Mouse (Mus musculus): Measurements from ENCODE around the gene Cwf19l1. TPM values are rescaled to one million over a fixed set of nuclear protein-coding genes. Genes with fewer than 3 reads are reported as not detected.
A peak's percentile ranks its signal among the peaks of the same experiment; 100 is the strongest.

Cwf19l1 gene
- polyA plus RNA-seq, 1 experiment: 16.5 TPM

DNA sequence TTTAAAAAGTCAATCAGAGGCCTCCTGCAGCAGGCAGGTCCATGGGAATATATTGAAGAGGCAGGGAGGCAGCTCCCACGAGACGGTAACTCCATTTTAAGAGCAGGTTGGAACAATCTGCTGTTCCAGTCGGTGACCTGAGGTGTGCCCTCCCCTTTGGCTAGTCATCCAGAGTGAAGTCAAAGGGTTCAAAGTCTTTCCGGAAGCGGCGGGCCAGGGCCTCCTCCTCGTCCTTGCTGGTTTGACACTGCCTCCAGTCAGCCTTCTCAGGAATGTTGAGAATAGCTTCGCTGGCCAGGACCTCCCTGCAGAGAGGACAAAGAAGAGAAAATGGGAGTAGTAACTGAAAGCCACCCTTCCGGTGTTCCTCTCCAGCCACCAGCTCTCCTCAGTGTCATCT lies 25.3 kb downstream of the Cwf19l1 start:
- no peak for TF ChIP-seq FOSL1 (IDR thresholded peaks at IDR 0.05; ENCODE audit: insufficient read depth, low read length, poor library complexity, severe bottlenecking)
- TF ChIP-seq CEBPB (IDR thresholded peaks at IDR 0.05; ENCODE audit: low read depth): no peak
- no peak for TF ChIP-seq MYOD1 (IDR thresholded peaks at IDR 0.05; ENCODE audit: control insufficient read depth, insufficient read length, low read depth)
- no peak for TF ChIP-seq USF1 (IDR thresholded peaks at IDR 0.05; ENCODE audit: low read depth)
- no peak for TF ChIP-seq CTCF (IDR thresholded peaks at IDR 0.05; ENCODE audit: control insufficient read depth, insufficient read depth, insufficient read length)
- no peak for TF ChIP-seq MYOG (IDR thresholded peaks at IDR 0.05; ENCODE audit: control insufficient read depth, extremely low read depth, insufficient read length)
- TF ChIP-seq MAX (IDR thresholded peaks at IDR 0.05): no peak
- Histone ChIP-seq H3K4me3 (ENCODE audit: insufficient read depth, poor library complexity, severe bottlenecking) (no peak overlapping the region), H3ac (ENCODE audit: control insufficient read depth, insufficient read length, low read depth) (no peak overlapping the region), H3K27me3 (ENCODE audit: control insufficient read depth, insufficient read depth, insufficient read length) (no peaks in the 10 kb centered on the region), H3K79me3 (ENCODE audit: low read depth) (peaks cover 16% of the 10 kb centered on the region), H3K79me2 (ENCODE audit: control insufficient read depth, insufficient read depth) (peaks cover 19% of the 10 kb centered on the region), H3K36me3 (ENCODE audit: control insufficient read depth, insufficient read depth) (peaks cover 72% of the 10 kb centered on the region)

- no peak overlapping the region for H3K4me3 ChIP-seq (ENCODE audit: insufficient read depth, poor library complexity, severe bottlenecking)
- no peak for TF ChIP-seq USF1 (IDR thresholded peaks at IDR 0.05; ENCODE audit: low read depth)
- no peak for TF ChIP-seq MYOG (IDR thresholded peaks at IDR 0.05; ENCODE audit: control insufficient read depth, extremely low read depth, insufficient read length)
- no peak for TF ChIP-seq FOSL1 (IDR thresholded peaks at IDR 0.05; ENCODE audit: insufficient read depth, low read length, poor library complexity, severe bottlenecking)
- no peak for TF ChIP-seq MYOD1 (IDR thresholded peaks at IDR 0.05; ENCODE audit: control insufficient read depth, insufficient read length, low read depth)
- no peak for TF ChIP-seq MAX (IDR thresholded peaks at IDR 0.05)
- TF ChIP-seq CTCF (IDR thresholded peaks at IDR 0.05; ENCODE audit: control insufficient read depth, insufficient read depth, insufficient read length): no peak
- no peak for TF ChIP-seq CEBPB (IDR thresholded peaks at IDR 0.05; ENCODE audit: low read depth)
- H3K36me3 ChIP-seq (ENCODE audit: control insufficient read depth, insufficient read depth): peaks cover 58% of the 10 kb centered on the region
Measured at GRCm38 (mm10) chr19:44108996-44109395, 26.7 kb downstream of the Cwf19l1 start.

DNA sequence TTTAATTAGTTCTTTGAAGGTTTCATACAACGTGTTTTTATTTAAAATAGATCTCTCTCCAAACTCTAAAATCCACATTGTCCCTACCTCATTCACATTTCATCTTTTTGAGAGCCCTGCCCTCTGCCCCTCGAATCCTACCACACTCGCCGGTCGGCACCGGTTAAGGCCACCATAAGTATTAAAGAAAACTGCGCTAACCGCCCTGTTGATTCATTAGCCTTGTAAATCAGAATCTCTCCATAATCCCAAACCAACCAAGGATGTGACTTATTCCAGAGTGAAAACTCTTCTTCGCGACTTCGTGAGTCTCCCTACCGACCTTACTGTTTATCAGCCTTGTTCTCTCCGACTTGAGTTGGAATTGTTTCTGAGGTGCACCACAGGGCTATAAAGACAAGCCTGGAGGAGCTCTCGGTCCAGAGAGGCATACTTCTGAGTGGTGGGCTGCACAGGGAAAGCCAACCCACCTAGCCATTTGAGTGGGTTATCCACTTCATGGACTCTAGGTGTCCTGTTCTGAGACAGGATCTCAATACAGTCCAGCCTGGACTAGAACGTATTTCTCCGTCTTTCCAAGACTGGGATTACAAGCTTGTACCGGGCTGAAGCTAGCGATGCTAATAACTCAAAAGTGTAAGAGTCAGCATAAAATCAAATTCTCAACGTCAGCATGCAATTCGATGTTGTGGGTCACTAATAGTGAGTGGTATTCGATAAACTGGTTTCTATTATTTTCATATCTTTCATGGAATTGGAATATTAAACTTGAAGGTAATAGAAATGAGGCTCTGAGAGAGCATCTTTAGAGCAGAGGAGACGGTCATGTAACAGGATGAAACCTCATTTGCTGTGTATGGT lies 27.8 kb downstream of the Cwf19l1 start:
- Histone ChIP-seq H3K4me3 (ENCODE audit: insufficient read depth, poor library complexity, severe bottlenecking) (peak overlapping the region; percentile 97), H3K36me3 (ENCODE audit: control insufficient read depth, insufficient read depth) (peaks cover 49% of the 10 kb centered on the region), H3K79me3 (ENCODE audit: low read depth) (peaks cover 35% of the 10 kb centered on the region), H3ac (ENCODE audit: control insufficient read depth, insufficient read length, low read depth) (peak overlapping the region; percentile 1), H3K27me3 (ENCODE audit: control insufficient read depth, insufficient read depth, insufficient read length) (no peaks in the 10 kb centered on the region), H3K79me2 (ENCODE audit: control insufficient read depth, insufficient read depth) (peaks cover 44% of the 10 kb centered on the region)
- TF ChIP-seq MYOG (IDR thresholded peaks at IDR 0.05; ENCODE audit: control insufficient read depth, extremely low read depth, insufficient read length) (no peak), MAX (IDR thresholded peaks at IDR 0.05) (no peak), MYOD1 (IDR thresholded peaks at IDR 0.05; ENCODE audit: control insufficient read depth, insufficient read length, low read depth) (no peak), FOSL1 (IDR thresholded peaks at IDR 0.05; ENCODE audit: insufficient read depth, low read length, poor library complexity, severe bottlenecking) (no peak), USF1 (IDR thresholded peaks at IDR 0.05; ENCODE audit: low read depth) (no peak), CEBPB (IDR thresholded peaks at IDR 0.05; ENCODE audit: low read depth) (no peak), CTCF (IDR thresholded peaks at IDR 0.05; ENCODE audit: control insufficient read depth, insufficient read depth, insufficient read length) (no peak)

More at GRCm38 (mm10) chr19:44108996-44109395, 26.7 kb downstream of the Cwf19l1 start:
- Histone ChIP-seq H3K27me3 (ENCODE audit: control insufficient read depth, insufficient read depth, insufficient read length) (no peaks in the 10 kb centered on the region), H3ac (ENCODE audit: control insufficient read depth, insufficient read length, low read depth) (no peak overlapping the region), H3K79me3 (ENCODE audit: low read depth) (peaks cover 30% of the 10 kb centered on the region), H3K79me2 (ENCODE audit: control insufficient read depth, insufficient read depth) (peaks cover 33% of the 10 kb centered on the region)

DNA sequence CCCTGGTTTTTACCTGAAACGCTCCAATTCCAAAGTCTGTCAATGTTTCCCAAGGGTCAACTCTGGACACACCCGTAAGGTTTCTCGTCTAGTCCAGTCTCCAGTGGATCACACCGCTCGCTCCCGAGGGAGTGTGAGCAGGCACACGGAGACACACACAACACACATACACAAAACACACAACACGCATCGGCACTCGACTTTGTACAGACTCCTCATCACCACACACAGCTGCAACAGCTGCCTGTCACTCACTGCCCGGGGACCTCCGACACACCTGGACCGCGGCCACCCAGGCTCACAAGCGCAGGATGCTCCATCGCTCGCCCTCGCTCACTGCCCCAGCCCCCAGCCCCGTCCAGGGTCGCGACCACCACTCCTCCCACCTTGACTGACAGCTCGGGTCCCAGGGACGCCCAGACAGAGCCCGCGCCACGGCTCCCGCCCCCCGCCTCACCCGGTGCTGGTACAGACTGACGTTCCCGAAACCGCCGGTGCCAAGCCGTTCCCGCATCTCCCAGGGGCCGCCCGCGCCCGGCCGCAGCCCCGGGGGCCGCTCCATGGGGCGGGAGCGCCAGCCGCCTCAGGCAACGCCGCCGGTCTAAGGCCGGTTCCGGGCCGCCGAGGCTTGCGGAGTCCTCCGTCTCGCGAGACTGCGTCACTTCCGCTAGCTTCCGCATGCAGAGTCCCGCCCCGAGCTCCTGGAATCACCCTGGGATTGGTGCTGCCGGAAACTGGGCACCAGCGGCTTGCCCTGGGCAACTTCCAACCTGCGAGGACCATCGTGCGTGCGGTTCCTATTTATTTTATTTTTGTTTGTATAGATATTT lies 28.6 kb downstream of the Cwf19l1 start, which contains the start of gene Chuk:
TSS of gene Chuk (minus strand) at position 650 of the 830 bp plus-strand sequence.
- H3K79me2 ChIP-seq (ENCODE audit: control insufficient read depth, insufficient read depth): peaks cover 52% of the 10 kb centered on the region
- H3K27me3 ChIP-seq (ENCODE audit: control insufficient read depth, insufficient read depth, insufficient read length): no peaks in the 10 kb centered on the region
- TF ChIP-seq MYOG (IDR thresholded peaks at IDR 0.05; ENCODE audit: control insufficient read depth, extremely low read depth, insufficient read length) (no peak), MYOD1 (IDR thresholded peaks at IDR 0.05; ENCODE audit: control insufficient read depth, insufficient read length, low read depth) (peak; percentile 35), MAX (IDR thresholded peaks at IDR 0.05) (peak; percentile 27), FOSL1 (IDR thresholded peaks at IDR 0.05; ENCODE audit: insufficient read depth, low read length, poor library complexity, severe bottlenecking) (no peak), USF1 (IDR thresholded peaks at IDR 0.05; ENCODE audit: low read depth) (no peak)
- H3ac ChIP-seq (ENCODE audit: control insufficient read depth, insufficient read length, low read depth): peak within 1 kb of the TSS; percentile 92
- peaks cover 48% of the 10 kb centered on the region for H3K36me3 ChIP-seq (ENCODE audit: control insufficient read depth, insufficient read depth)
- peak within 1 kb of the TSS; percentile 97 for H3K4me3 ChIP-seq (ENCODE audit: insufficient read depth, poor library complexity, severe bottlenecking)
- peaks cover 40% of the 10 kb centered on the region for H3K79me3 ChIP-seq (ENCODE audit: low read depth)

GRCm38 (mm10) chr19:44104393-44104792 lies 31.3 kb downstream of the Cwf19l1 start:
- Histone ChIP-seq H3K27me3 (ENCODE audit: control insufficient read depth, insufficient read depth, insufficient read length) (no peaks in the 10 kb centered on the region), H3ac (ENCODE audit: control insufficient read depth, insufficient read length, low read depth) (no peak overlapping the region), H3K79me3 (ENCODE audit: low read depth) (peaks cover 48% of the 10 kb centered on the region), H3K36me3 (ENCODE audit: control insufficient read depth, insufficient read depth) (peaks cover 46% of the 10 kb centered on the region), H3K4me3 (ENCODE audit: insufficient read depth, poor library complexity, severe bottlenecking) (no peak overlapping the region), H3K79me2 (ENCODE audit: control insufficient read depth, insufficient read depth) (peaks cover 73% of the 10 kb centered on the region)
- TF ChIP-seq MAX (IDR thresholded peaks at IDR 0.05): no peak
- TF ChIP-seq CTCF (IDR thresholded peaks at IDR 0.05; ENCODE audit: control insufficient read depth, insufficient read depth, insufficient read length): no peak
- TF ChIP-seq FOSL1 (IDR thresholded peaks at IDR 0.05; ENCODE audit: insufficient read depth, low read length, poor library complexity, severe bottlenecking): no peak
- no peak for TF ChIP-seq MYOG (IDR thresholded peaks at IDR 0.05; ENCODE audit: control insufficient read depth, extremely low read depth, insufficient read length)
- no peak for TF ChIP-seq USF1 (IDR thresholded peaks at IDR 0.05; ENCODE audit: low read depth)
- TF ChIP-seq MYOD1 (IDR thresholded peaks at IDR 0.05; ENCODE audit: control insufficient read depth, insufficient read length, low read depth): no peak
- no peak for TF ChIP-seq CEBPB (IDR thresholded peaks at IDR 0.05; ENCODE audit: low read depth)

Measured in C2C12 (cell line).